Mouse (Mus musculus): ENCODE results near the gene Pth1r.

Gene Pth1r

GRCm38 (mm10) chr9:110681817-110682216, 65.1 kb downstream of the Pth1r start:
- no peak for DNase-seq

GRCm38 (mm10) chr9:110680736-110681507, 66.0 kb downstream of the Pth1r start:
- DNase-seq, result no peak

- no peak for DNase-seq
Observed at GRCm38 (mm10) chr9:110678886-110679285, 68.1 kb downstream of the Pth1r start.

GRCm38 (mm10) chr9:110676492-110676911, 70.4 kb downstream of the Pth1r start:
- no peak for DNase-seq

- DNase-seq, result no peak
Observed at GRCm38 (mm10) chr9:110673107-110673752, 73.7 kb downstream of the Pth1r start.

- no peak for DNase-seq
Observed at GRCm38 (mm10) chr9:110672462-110673106, 74.4 kb downstream of the Pth1r start.
